Mouse (Mus musculus) embryonic fibroblast, embryonic 13.5 days (primary cell): ENCODE measurements around the gene Mtch2.

Source experiments
- CTCF ChIP-seq: IDR thresholded peaks from 2 replicates; pipeline ENCODE4 v1.5.1; 2011; ENCODE audit warnings: mild to moderate bottlenecking, control low read depth, low read length, moderate library complexity, borderline replicate concordance; ENCODE audit not compliant: insufficient read depth
- POLR2A ChIP-seq: IDR thresholded peaks from 2 replicates; pipeline ENCODE4 v1.6.1; 2011; ENCODE audit warnings: low read depth, mild to moderate bottlenecking, control low read depth, low read length, moderate library complexity

DNA sequence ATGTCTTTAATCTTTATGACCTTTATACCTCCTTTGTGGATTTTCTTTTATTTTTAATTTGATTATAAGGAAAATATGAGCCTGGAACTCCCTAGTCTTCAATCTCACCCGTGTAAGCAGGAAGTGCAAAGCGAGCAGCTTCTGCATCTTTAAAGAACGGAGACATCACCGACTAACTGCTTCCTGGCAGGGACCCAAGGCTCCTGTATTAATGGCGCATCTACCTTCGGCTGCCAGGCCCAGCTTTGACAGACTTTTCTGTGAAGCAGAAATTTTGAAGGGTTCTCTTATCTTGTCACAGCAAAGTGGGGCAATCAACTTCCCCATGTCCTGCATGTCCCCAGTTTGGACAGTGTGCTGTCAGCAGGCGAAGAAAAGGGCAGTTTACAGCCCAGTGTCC, 18.2 kb upstream of the Mtch2 start:
- TF ChIP-seq CTCF: no peak
- no peak for TF ChIP-seq POLR2A
